Mouse (Mus musculus): ENCODE measurements at regions not wholly inside any gene's neighbourhood (a gene's known extent, or its start where the extent isn't known, plus 50 kb on each side); places are given as distances from the start of the nearest gene placed in this dataset.

GRCm38 (mm10) chr15:88072676-88073075 lies 527.4 kb upstream of the Zdhhc25 start:
- H3K27ac ChIP-seq (ENCODE audit: insufficient read depth, low read depth, low read length, poor library complexity, severe bottlenecking), result no peak overlapping the region
- no peak for TF ChIP-seq ZNF384 (IDR thresholded peaks at IDR 0.05; ENCODE audit: low read depth, low read length)
- TF ChIP-seq ZC3H11A (IDR thresholded peaks at IDR 0.05; ENCODE audit: borderline replicate concordance, low read depth, low read length), result no peak
- TF ChIP-seq HCFC1 (IDR thresholded peaks at IDR 0.05; ENCODE audit: borderline replicate concordance, insufficient read depth, low read length), result no peak
- TF ChIP-seq MAFK (IDR thresholded peaks at IDR 0.05; ENCODE audit: insufficient read depth, low read depth, low read length), result no peak
- TF ChIP-seq CHD2 (IDR thresholded peaks at IDR 0.05; ENCODE audit: low read depth, low read length), result no peak
- H3K9ac ChIP-seq (ENCODE audit: insufficient read depth, low read depth, low read length, poor library complexity, severe bottlenecking), result no peak overlapping the region
- in situ Hi-C loops (cut with MboI; ENCODE audit: low sequenced_read_pairs in 2 of 2, unreplicated experiment in 2 of 2), result no loop called here
- H3K4me3 ChIP-seq (ENCODE audit: insufficient read depth in 1 of 2, low read depth in 1 of 2, low read length in 2 of 2, poor library complexity in 1 of 2, severe bottlenecking in 1 of 2), result no peak overlapping the region
- H3K9me3 ChIP-seq (ENCODE audit: control insufficient read depth, insufficient read depth, low read depth, low read length), result no peaks in the 10 kb centered on the region
- DNase-seq (ENCODE audit: low read depth, low spot score), result peak; percentile 21
- no peaks in the 10 kb centered on the region for H3K36me3 ChIP-seq (ENCODE audit: control insufficient read depth, insufficient read depth, low read length, poor library complexity, severe bottlenecking)
- no peaks in the 10 kb centered on the region for H3K4me1 ChIP-seq (ENCODE audit: control insufficient read depth in 2 of 2, insufficient read depth in 2 of 2, low read length in 2 of 2, poor library complexity in 1 of 2)

DNA sequence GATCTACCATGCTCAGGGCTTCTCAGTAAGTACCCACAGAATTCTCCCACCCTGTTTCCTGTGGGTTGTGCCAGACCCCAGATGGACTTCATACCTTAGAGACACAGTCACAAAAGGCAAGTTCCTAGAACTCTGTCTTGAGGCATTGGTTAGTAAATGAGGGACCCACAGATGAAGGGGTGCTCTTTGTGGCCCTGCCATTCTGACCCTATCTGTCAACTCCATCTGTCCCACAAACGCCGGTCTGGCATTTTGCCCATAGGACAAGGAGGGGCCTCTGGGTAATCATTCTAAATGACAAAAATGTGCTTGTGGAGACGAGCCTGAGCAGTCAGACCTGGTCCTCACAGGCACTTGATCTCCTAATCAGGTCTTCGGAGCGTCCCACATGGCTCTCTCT lies 516.2 kb upstream of the Zdhhc25 start:
- no peak overlapping the region for H3K4me3 ChIP-seq (ENCODE audit: insufficient read depth in 1 of 2, low read depth in 1 of 2, low read length in 2 of 2, poor library complexity in 1 of 2, severe bottlenecking in 1 of 2)
- no peaks in the 10 kb centered on the region for H3K4me1 ChIP-seq (ENCODE audit: control insufficient read depth in 2 of 2, insufficient read depth in 2 of 2, low read length in 2 of 2, poor library complexity in 1 of 2)
- no peak for DNase-seq (ENCODE audit: low read depth, low spot score)
- no peak overlapping the region for H3K9ac ChIP-seq (ENCODE audit: insufficient read depth, low read depth, low read length, poor library complexity, severe bottlenecking)
- H3K9me3 ChIP-seq (ENCODE audit: control insufficient read depth, insufficient read depth, low read depth, low read length), result no peaks in the 10 kb centered on the region
- in situ Hi-C loops (cut with MboI; ENCODE audit: low sequenced_read_pairs in 2 of 2, unreplicated experiment in 2 of 2), result no loop called here
- H3K36me3 ChIP-seq (ENCODE audit: control insufficient read depth, insufficient read depth, low read length, poor library complexity, severe bottlenecking), result no peaks in the 10 kb centered on the region
- no peak overlapping the region for H3K27ac ChIP-seq (ENCODE audit: insufficient read depth, low read depth, low read length, poor library complexity, severe bottlenecking)
- TF ChIP-seq CHD2 (IDR thresholded peaks at IDR 0.05; ENCODE audit: low read depth, low read length) (no peak), HCFC1 (IDR thresholded peaks at IDR 0.05; ENCODE audit: borderline replicate concordance, insufficient read depth, low read length) (no peak), ZNF384 (IDR thresholded peaks at IDR 0.05; ENCODE audit: low read depth, low read length) (no peak), MAFK (IDR thresholded peaks at IDR 0.05; ENCODE audit: insufficient read depth, low read depth, low read length) (no peak), ZC3H11A (IDR thresholded peaks at IDR 0.05; ENCODE audit: borderline replicate concordance, low read depth, low read length) (no peak)

- no peaks in the 10 kb centered on the region for H3K4me1 ChIP-seq (ENCODE audit: control insufficient read depth in 2 of 2, insufficient read depth in 2 of 2, low read length in 2 of 2, poor library complexity in 1 of 2)
- no peak overlapping the region for H3K4me3 ChIP-seq (ENCODE audit: insufficient read depth in 1 of 2, low read depth in 1 of 2, low read length in 2 of 2, poor library complexity in 1 of 2, severe bottlenecking in 1 of 2)
- DNase-seq (ENCODE audit: low read depth, low spot score), result no peak
- H3K27ac ChIP-seq (ENCODE audit: insufficient read depth, low read depth, low read length, poor library complexity, severe bottlenecking), result no peak overlapping the region
- no peak overlapping the region for H3K9ac ChIP-seq (ENCODE audit: insufficient read depth, low read depth, low read length, poor library complexity, severe bottlenecking)
- H3K36me3 ChIP-seq (ENCODE audit: control insufficient read depth, insufficient read depth, low read length, poor library complexity, severe bottlenecking), result no peaks in the 10 kb centered on the region
- in situ Hi-C loops (cut with MboI; ENCODE audit: low sequenced_read_pairs in 2 of 2, unreplicated experiment in 2 of 2), result no loop called here
- no peaks in the 10 kb centered on the region for H3K9me3 ChIP-seq (ENCODE audit: control insufficient read depth, insufficient read depth, low read depth, low read length)
- no peak for TF ChIP-seq HCFC1 (IDR thresholded peaks at IDR 0.05; ENCODE audit: borderline replicate concordance, insufficient read depth, low read length)
- TF ChIP-seq MAFK (IDR thresholded peaks at IDR 0.05; ENCODE audit: insufficient read depth, low read depth, low read length), result no peak
- TF ChIP-seq CHD2 (IDR thresholded peaks at IDR 0.05; ENCODE audit: low read depth, low read length), result no peak
- no peak for TF ChIP-seq ZC3H11A (IDR thresholded peaks at IDR 0.05; ENCODE audit: borderline replicate concordance, low read depth, low read length)
- TF ChIP-seq ZNF384 (IDR thresholded peaks at IDR 0.05; ENCODE audit: low read depth, low read length), result no peak
Measured at GRCm38 (mm10) chr15:88085631-88086030, 514.5 kb upstream of the Zdhhc25 start.

DNA sequence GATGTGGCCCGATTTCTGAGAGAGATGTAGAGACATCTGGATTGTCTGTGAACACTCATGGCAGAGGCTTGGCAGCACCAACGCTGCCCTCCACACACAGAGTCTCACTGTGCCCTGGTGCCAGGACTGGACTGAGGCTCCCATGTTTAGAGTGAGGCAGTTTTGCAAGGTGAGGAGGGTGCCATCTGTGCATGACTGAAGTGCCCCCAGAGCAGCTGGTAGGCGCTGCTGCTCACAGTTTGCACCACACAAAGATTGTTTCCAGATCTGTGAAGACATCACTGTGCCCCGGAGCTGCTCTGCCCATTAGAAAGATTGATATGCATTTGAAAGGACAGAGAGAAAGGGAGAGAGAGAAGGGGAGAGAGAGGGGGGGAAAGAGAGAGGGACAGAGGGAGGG lies 510.6 kb upstream of the Zdhhc25 start:
- H3K9ac ChIP-seq (ENCODE audit: insufficient read depth, low read depth, low read length, poor library complexity, severe bottlenecking), result no peak overlapping the region
- TF ChIP-seq HCFC1 (IDR thresholded peaks at IDR 0.05; ENCODE audit: borderline replicate concordance, insufficient read depth, low read length) (no peak), CHD2 (IDR thresholded peaks at IDR 0.05; ENCODE audit: low read depth, low read length) (no peak), ZC3H11A (IDR thresholded peaks at IDR 0.05; ENCODE audit: borderline replicate concordance, low read depth, low read length) (no peak)
- no peak for DNase-seq (ENCODE audit: low read depth, low spot score)
- in situ Hi-C loops (cut with MboI; ENCODE audit: low sequenced_read_pairs in 2 of 2, unreplicated experiment in 2 of 2), result no loop called here
- H3K36me3 ChIP-seq (ENCODE audit: control insufficient read depth, insufficient read depth, low read length, poor library complexity, severe bottlenecking), result no peaks in the 10 kb centered on the region
- H3K4me3 ChIP-seq (ENCODE audit: insufficient read depth in 1 of 2, low read depth in 1 of 2, low read length in 2 of 2, poor library complexity in 1 of 2, severe bottlenecking in 1 of 2), result no peak overlapping the region
- no peaks in the 10 kb centered on the region for H3K9me3 ChIP-seq (ENCODE audit: control insufficient read depth, insufficient read depth, low read depth, low read length)
- no peaks in the 10 kb centered on the region for H3K4me1 ChIP-seq (ENCODE audit: control insufficient read depth in 2 of 2, insufficient read depth in 2 of 2, low read length in 2 of 2, poor library complexity in 1 of 2)
- H3K27ac ChIP-seq (ENCODE audit: insufficient read depth, low read depth, low read length, poor library complexity, severe bottlenecking), result no peak overlapping the region

GRCm38 (mm10) chr15:88091390-88091789 lies 508.7 kb upstream of the Zdhhc25 start:
- no peak overlapping the region for H3K4me3 ChIP-seq (ENCODE audit: insufficient read depth in 1 of 2, low read depth in 1 of 2, low read length in 2 of 2, poor library complexity in 1 of 2, severe bottlenecking in 1 of 2)
- in situ Hi-C loops (cut with MboI; ENCODE audit: low sequenced_read_pairs in 2 of 2, unreplicated experiment in 2 of 2), result no loop called here
- H3K9ac ChIP-seq (ENCODE audit: insufficient read depth, low read depth, low read length, poor library complexity, severe bottlenecking), result no peak overlapping the region
- no peaks in the 10 kb centered on the region for H3K36me3 ChIP-seq (ENCODE audit: control insufficient read depth, insufficient read depth, low read length, poor library complexity, severe bottlenecking)
- no peak overlapping the region for H3K27ac ChIP-seq (ENCODE audit: insufficient read depth, low read depth, low read length, poor library complexity, severe bottlenecking)
- DNase-seq (ENCODE audit: low read depth, low spot score), result peak; percentile 21
- no peaks in the 10 kb centered on the region for H3K4me1 ChIP-seq (ENCODE audit: control insufficient read depth in 2 of 2, insufficient read depth in 2 of 2, low read length in 2 of 2, poor library complexity in 1 of 2)
- no peaks in the 10 kb centered on the region for H3K9me3 ChIP-seq (ENCODE audit: control insufficient read depth, insufficient read depth, low read depth, low read length)
- TF ChIP-seq ZC3H11A (IDR thresholded peaks at IDR 0.05; ENCODE audit: borderline replicate concordance, low read depth, low read length) (peak; percentile 30; the same call in 1 of the 2 replicates), CHD2 (IDR thresholded peaks at IDR 0.05; ENCODE audit: low read depth, low read length) (no peak), MAFK (IDR thresholded peaks at IDR 0.05; ENCODE audit: insufficient read depth, low read depth, low read length) (peak; percentile 54; the same call in 1 of the 2 replicates)

Data from ES-E14 (cell line).